Mouse (Mus musculus) myocyte (in vitro differentiated cells): ENCODE measurements around the gene Vps33b. TPM values are rescaled to one million over a fixed set of nuclear protein-coding genes. Genes with fewer than 3 reads are reported as not detected.

ENCODE experiments used
- H3K27me3 ChIP-seq: one replicate; pipeline ENCODE4 v1.6.1; 2011; ENCODE audit not compliant: control insufficient read depth, insufficient read depth, insufficient read length
- H3K36me3 ChIP-seq: one replicate; pipeline ENCODE4 v1.6.1; 2011; ENCODE audit not compliant: control insufficient read depth, insufficient read depth
- H3K4me2 ChIP-seq: one replicate; pipeline ENCODE4 v1.6.1; 2011; ENCODE audit warnings: low read depth, control low read depth
- H3K4me3 ChIP-seq: one replicate; pipeline ENCODE4 v1.5.1; 2011; ENCODE audit warnings: mild to moderate bottlenecking, control low read depth, moderate library complexity
- H3K79me2 ChIP-seq: one replicate; pipeline ENCODE4 v1.6.1; 2011; ENCODE audit not compliant: control insufficient read depth, insufficient read depth
- H3ac ChIP-seq: one replicate; pipeline ENCODE4 v1.6.1; 2011; ENCODE audit not compliant: control insufficient read depth, insufficient read length
- CEBPB ChIP-seq: IDR thresholded peaks from 2 replicates; pipeline ENCODE4 v1.6.1; 2011; ENCODE audit warnings: mild to moderate bottlenecking, moderate library complexity; ENCODE audit not compliant: poor library complexity, insufficient read depth, severe bottlenecking
- E2F4 ChIP-seq: IDR thresholded peaks from one replicate; pipeline ENCODE4 v1.6.1; 2011; ENCODE audit warnings: mild to moderate bottlenecking, control low read depth, moderate library complexity; ENCODE audit not compliant: insufficient read depth
- MAX ChIP-seq: IDR thresholded peaks from one replicate; pipeline ENCODE4 v1.6.1; 2011; ENCODE audit warnings: low read depth, mild to moderate bottlenecking, control low read depth
- MYOD1 ChIP-seq, 3 experiments: IDR thresholded peaks; one replicate each; pipeline ENCODE4 v1.6.1; 2011; ENCODE audit warnings: control low read depth in 2 of 3, low read depth in 2 of 3, mild to moderate bottlenecking in 2 of 3, moderate library complexity in 1 of 3; ENCODE audit not compliant: insufficient read length in 2 of 3, control insufficient read depth in 1 of 3
- MYOG ChIP-seq, 3 experiments: IDR thresholded peaks; one replicate each; pipeline ENCODE4 v1.6.1; 2011; ENCODE audit warnings: control low read depth in 2 of 3, low read depth in 2 of 3, mild to moderate bottlenecking in 2 of 3; ENCODE audit not compliant: insufficient read length in 2 of 3, control insufficient read depth in 1 of 3, insufficient read depth in 1 of 3
- POLR2A ChIP-seq: IDR thresholded peaks from one replicate; pipeline ENCODE4 v1.6.1; 2011; ENCODE audit warnings: low read depth, mild to moderate bottlenecking, control low read depth, moderate library complexity; ENCODE audit not compliant: insufficient read length
- POLR2AphosphoS2 ChIP-seq: IDR thresholded peaks from one replicate; pipeline ENCODE4 v1.6.1; 2011; ENCODE audit warnings: low read depth, control low read depth; ENCODE audit not compliant: insufficient read length
- REST ChIP-seq: IDR thresholded peaks from one replicate; pipeline ENCODE4 v1.6.1; 2011; ENCODE audit warnings: mild to moderate bottlenecking, control low read depth, moderate library complexity; ENCODE audit not compliant: insufficient read depth, insufficient read length
- SRF ChIP-seq: IDR thresholded peaks from one replicate; pipeline ENCODE4 v1.6.1; 2011; ENCODE audit warnings: low read depth; ENCODE audit not compliant: control insufficient read depth, insufficient read length
- TCF12 ChIP-seq: IDR thresholded peaks from one replicate; pipeline ENCODE4 v1.6.1; 2011; ENCODE audit warnings: mild to moderate bottlenecking, control low read depth; ENCODE audit not compliant: poor library complexity, insufficient read depth, severe bottlenecking
- TCF3 ChIP-seq: IDR thresholded peaks from one replicate; pipeline ENCODE4 v1.6.1; 2011; ENCODE audit warnings: low read depth, control low read depth; ENCODE audit not compliant: insufficient read length
- USF1 ChIP-seq: IDR thresholded peaks from one replicate; pipeline ENCODE4 v1.6.1; 2011; ENCODE audit warnings: low read depth, mild to moderate bottlenecking, control low read depth, moderate library complexity
- polyA plus RNA-seq: library from polyadenylated mRNA; unstranded; fragments of >200 nt; fragmentation: generic; extraction: Trizol; gene quantifications from one replicate; pipeline ENCODE4 v1.2.1, GENCODE M21; 2012; ENCODE audit warnings: missing spikeins

The Vps33b gene
- polyA plus RNA-seq, 1 experiment: 4.8 TPM

DNA sequence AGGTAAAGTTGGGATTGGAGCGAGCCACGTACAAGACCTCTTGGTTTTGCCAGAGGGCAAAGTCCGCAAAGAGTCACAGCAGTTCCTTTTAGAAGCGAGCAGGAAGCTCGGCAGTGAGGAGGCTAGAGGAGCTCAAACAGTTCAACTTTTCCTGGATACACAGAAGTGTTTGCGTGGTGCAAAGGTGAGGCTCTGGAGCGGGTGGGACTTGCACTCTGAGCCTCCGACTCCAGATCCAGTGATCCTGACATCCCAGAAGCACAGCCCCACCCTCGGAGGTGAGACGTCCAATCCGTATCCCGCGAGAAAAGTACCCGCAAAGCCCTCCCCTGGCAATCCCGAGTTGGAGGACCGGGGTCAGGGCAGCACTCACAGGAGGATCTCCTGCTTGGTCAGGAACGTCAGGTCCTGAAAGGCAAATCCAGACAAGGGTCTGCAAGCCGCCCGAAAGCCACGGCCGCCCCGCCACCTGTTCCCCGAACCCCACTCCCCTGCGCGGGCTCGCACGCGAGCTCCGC is 37.4 kb upstream of the Vps33b start:
- Histone ChIP-seq H3K36me3 (no peaks in the 10 kb centered on the region), H3K27me3 (no peaks in the 10 kb centered on the region), H3K4me2 (peak overlapping the region; percentile 75), H3K79me2 (peaks cover 4% of the 10 kb centered on the region), H3ac (peak overlapping the region; percentile 39), H3K4me3 (peak overlapping the region; percentile 56)
- TF ChIP-seq MYOG (IDR thresholded peaks at IDR 0.05; ENCODE audit: control insufficient read depth in 1 of 3, insufficient read depth in 1 of 3, insufficient read length in 2 of 3, low read depth in 2 of 3) (no peak), MYOD1 (IDR thresholded peaks at IDR 0.05; ENCODE audit: control insufficient read depth in 1 of 3, insufficient read length in 2 of 3, low read depth in 2 of 3) (no peak), USF1 (no peak), SRF (no peak), TCF12 (no peak), CEBPB (no peak), POLR2A (no peak), E2F4 (no peak), POLR2AphosphoS2 (no peak), TCF3 (no peak), MAX (no peak), REST (no peak)

DNA sequence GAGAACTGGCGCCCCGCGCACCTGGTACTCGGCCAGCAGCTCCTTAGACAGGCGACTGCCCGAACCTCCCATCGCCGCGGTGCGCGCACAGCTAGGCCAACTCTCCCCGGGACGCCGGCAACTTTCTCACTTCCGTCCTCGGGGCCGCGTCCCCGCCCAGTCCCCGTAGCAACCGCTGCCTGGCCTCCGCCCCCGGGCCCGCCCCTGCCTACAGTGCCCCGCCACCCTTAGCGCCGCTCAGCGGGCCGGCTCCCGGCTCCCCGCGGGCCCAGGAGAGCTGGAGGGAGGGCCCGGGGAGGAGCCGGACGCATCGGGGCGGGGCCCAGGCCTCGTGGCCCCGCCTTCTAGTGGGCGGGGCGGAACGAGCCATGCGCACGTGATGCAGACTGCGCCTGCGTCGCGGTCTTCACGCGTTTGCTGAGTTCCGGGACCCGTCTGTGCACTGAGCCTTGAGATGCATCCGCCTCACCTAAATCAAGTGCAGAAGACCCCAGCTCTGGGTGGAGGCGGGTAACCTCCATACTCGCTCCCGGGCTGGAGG is 36.9 kb upstream of the Vps33b start, which contains the start of the genes Cib1 and Gdpgp1:
TSS of gene Cib1 (minus strand) at position 325 of the 541 bp plus-strand sequence.
TSS of gene Gdpgp1 (plus strand) at position 377 of the 541 bp plus-strand sequence.
- peaks cover 4% of the 10 kb centered on the region for H3K79me2 ChIP-seq
- no peaks in the 10 kb centered on the region for H3K36me3 ChIP-seq
- H3K4me2 ChIP-seq: peak within 1 kb of the TSS; percentile 86
- no peaks in the 10 kb centered on the region for H3K27me3 ChIP-seq
- H3ac ChIP-seq: peak within 1 kb of the TSS; percentile 39
- TF ChIP-seq SRF: no peak
- TF ChIP-seq CEBPB: no peak
- no peak for TF ChIP-seq MAX
- TF ChIP-seq MYOG (IDR thresholded peaks at IDR 0.05; ENCODE audit: control insufficient read depth in 1 of 3, insufficient read depth in 1 of 3, insufficient read length in 2 of 3, low read depth in 2 of 3): no peak
- TF ChIP-seq POLR2AphosphoS2: peak; percentile 82
- peak; percentile 74 for TF ChIP-seq POLR2A
- TF ChIP-seq MYOD1 (IDR thresholded peaks at IDR 0.05; ENCODE audit: control insufficient read depth in 1 of 3, insufficient read length in 2 of 3, low read depth in 2 of 3): peak in 1 of 3 experiments; percentile 3
- peak; percentile 91 for TF ChIP-seq USF1
- peak within 1 kb of the TSS; percentile 56 for H3K4me3 ChIP-seq

DNA sequence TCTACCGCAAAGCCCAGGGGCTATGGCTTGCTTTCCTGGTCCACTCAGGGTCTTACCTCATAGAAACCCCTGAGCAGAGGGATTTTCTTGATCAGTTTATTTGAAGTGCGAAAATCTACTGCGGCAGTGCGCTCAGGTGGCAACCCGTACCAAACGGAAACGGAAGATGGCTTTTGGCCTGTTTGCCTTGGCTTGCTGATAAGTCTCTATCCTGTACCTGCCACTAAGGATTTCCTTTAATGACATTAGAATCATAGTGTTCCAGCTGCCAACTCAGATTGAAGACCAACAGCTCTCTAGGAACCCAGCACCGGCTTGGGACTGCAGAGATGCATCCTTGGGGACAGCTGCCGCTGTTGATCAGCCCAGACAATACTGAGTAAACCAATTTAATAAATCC is 35.6 kb upstream of the Vps33b start:
- TF ChIP-seq TCF12: no peak
- no peak for TF ChIP-seq MYOG (IDR thresholded peaks at IDR 0.05; ENCODE audit: control insufficient read depth in 1 of 3, insufficient read depth in 1 of 3, insufficient read length in 2 of 3, low read depth in 2 of 3)
- TF ChIP-seq SRF: no peak
- no peak for TF ChIP-seq CEBPB
- TF ChIP-seq POLR2A: no peak
- TF ChIP-seq MAX: no peak
- TF ChIP-seq TCF3: no peak
- TF ChIP-seq MYOD1 (IDR thresholded peaks at IDR 0.05; ENCODE audit: control insufficient read depth in 1 of 3, insufficient read length in 2 of 3, low read depth in 2 of 3): no peak
- no peak for TF ChIP-seq REST
- TF ChIP-seq E2F4: no peak
- TF ChIP-seq POLR2AphosphoS2: no peak
- peak overlapping the region; percentile 86 for H3K4me2 ChIP-seq
- peak overlapping the region; percentile 56 for H3K4me3 ChIP-seq
- H3K36me3 ChIP-seq: no peaks in the 10 kb centered on the region
- H3K79me2 ChIP-seq: peaks cover 4% of the 10 kb centered on the region
- H3ac ChIP-seq: no peak overlapping the region
- no peaks in the 10 kb centered on the region for H3K27me3 ChIP-seq

DNA sequence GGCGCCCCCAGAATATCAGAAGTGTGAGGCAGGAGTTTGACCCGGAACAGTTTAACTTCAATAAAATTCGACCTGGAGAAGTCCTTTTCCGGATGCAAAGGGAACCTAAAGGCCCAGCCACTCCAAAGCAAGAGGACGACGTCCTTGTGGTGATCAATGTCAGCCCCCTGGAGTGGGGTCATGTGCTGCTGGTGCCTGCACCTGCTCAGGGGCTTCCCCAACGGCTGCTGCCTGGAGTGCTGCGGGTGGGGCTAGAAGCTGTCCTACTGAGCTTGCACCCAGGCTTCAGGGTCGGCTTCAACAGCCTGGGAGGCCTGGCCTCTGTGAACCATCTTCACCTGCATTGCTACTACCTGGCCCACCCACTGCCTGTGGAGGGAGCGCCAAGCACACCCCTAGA is 30.9 kb upstream of the Vps33b start:
- Histone ChIP-seq H3ac (no peak overlapping the region), H3K4me3 (no peak overlapping the region), H3K79me2 (no peaks in the 10 kb centered on the region), H3K27me3 (no peaks in the 10 kb centered on the region), H3K4me2 (no peak overlapping the region), H3K36me3 (peaks cover 5% of the 10 kb centered on the region)
- TF ChIP-seq USF1 (no peak), POLR2AphosphoS2 (no peak), REST (no peak), MAX (no peak), MYOD1 (IDR thresholded peaks at IDR 0.05; ENCODE audit: control insufficient read depth in 1 of 3, insufficient read length in 2 of 3, low read depth in 2 of 3) (no peak), TCF3 (no peak), E2F4 (no peak), MYOG (IDR thresholded peaks at IDR 0.05; ENCODE audit: control insufficient read depth in 1 of 3, insufficient read depth in 1 of 3, insufficient read length in 2 of 3, low read depth in 2 of 3) (no peak), POLR2A (no peak)

GRCm38 (mm10) chr7:80241661-80242060 is 27.8 kb upstream of the Vps33b start:
- Histone ChIP-seq H3K4me3 (no peak overlapping the region), H3K79me2 (no peaks in the 10 kb centered on the region), H3K36me3 (peaks cover 5% of the 10 kb centered on the region), H3K27me3 (no peaks in the 10 kb centered on the region), H3ac (no peak overlapping the region), H3K4me2 (no peak overlapping the region)
- TF ChIP-seq SRF: no peak
- no peak for TF ChIP-seq MYOG (IDR thresholded peaks at IDR 0.05; ENCODE audit: control insufficient read depth in 1 of 3, insufficient read depth in 1 of 3, insufficient read length in 2 of 3, low read depth in 2 of 3)
- no peak for TF ChIP-seq TCF3
- no peak for TF ChIP-seq POLR2A
- TF ChIP-seq TCF12: no peak
- TF ChIP-seq REST: no peak
- TF ChIP-seq USF1: no peak
- TF ChIP-seq POLR2AphosphoS2: no peak
- no peak for TF ChIP-seq MYOD1 (IDR thresholded peaks at IDR 0.05; ENCODE audit: control insufficient read depth in 1 of 3, insufficient read length in 2 of 3, low read depth in 2 of 3)
- TF ChIP-seq CEBPB: no peak
- no peak for TF ChIP-seq E2F4
- TF ChIP-seq MAX: no peak
